Mouse (Mus musculus) ES-E14 (cell line): ENCODE data around the gene Zfp853. TPM values are rescaled to one million over a fixed set of nuclear protein-coding genes. Genes with fewer than 3 reads are reported as not detected.
A peak's percentile ranks its signal among the peaks of the same experiment; 100 is the strongest.

ENCODE experiments used
- DNase-seq: peaks from one replicate; pipeline ENCODE4 v3.0.0-alpha.2; 2013; ENCODE audit warnings: low read depth, low spot score
- H3K27ac ChIP-seq: 2 replicates; pipeline ENCODE4 v1.5.1; 2012; ENCODE audit warnings: low read depth, mild to moderate bottlenecking, low read length, moderate library complexity, mixed read lengths; ENCODE audit not compliant: poor library complexity, insufficient read depth, severe bottlenecking
- H3K36me3 ChIP-seq: 2 replicates; pipeline ENCODE4 v1.6.1; 2012; ENCODE audit warnings: mild to moderate bottlenecking, low read length, moderate library complexity, mixed read lengths; ENCODE audit not compliant: control insufficient read depth, poor library complexity, insufficient read depth, severe bottlenecking
- H3K4me1 ChIP-seq, 2 experiments: fragments of 150-350 bp in 1 of 2; sonication (generic) in 1 of 2; 2 replicates each; pipeline ENCODE4 v1.6.1; 2012; ENCODE audit warnings: low read length in 2 of 2, mild to moderate bottlenecking in 1 of 2, mixed read lengths in 1 of 2; ENCODE audit not compliant: control insufficient read depth in 2 of 2, insufficient read depth in 2 of 2, poor library complexity in 1 of 2
- H3K4me3 ChIP-seq, 2 experiments: fragments of 150-350 bp in 1 of 2; sonication (generic) in 1 of 2; 2 replicates each; pipeline ENCODE4 v1.5.1; 2012; ENCODE audit warnings: low read length in 2 of 2, low read depth in 1 of 2, mild to moderate bottlenecking in 1 of 2, mixed read lengths in 1 of 2; ENCODE audit not compliant: insufficient read depth in 1 of 2, poor library complexity in 1 of 2, severe bottlenecking in 1 of 2
- H3K9ac ChIP-seq: 2 replicates; pipeline ENCODE4 v1.6.1; 2012; ENCODE audit warnings: low read depth, mild to moderate bottlenecking, low read length, mixed read lengths; ENCODE audit not compliant: poor library complexity, insufficient read depth, severe bottlenecking
- H3K9me3 ChIP-seq: fragments of 150-350 bp; sonication (generic); 2 replicates; pipeline ENCODE4 v1.6.1; 2012; ENCODE audit warnings: low read depth, mild to moderate bottlenecking, low read length; ENCODE audit not compliant: control insufficient read depth, insufficient read depth
- CHD2 ChIP-seq: IDR thresholded peaks from 2 replicates; pipeline ENCODE4 v1.6.1; 2014; ENCODE audit warnings: mild to moderate bottlenecking, low read depth, low read length, inconsistent platforms
- HCFC1 ChIP-seq: IDR thresholded peaks from 2 replicates; pipeline ENCODE4 v1.6.1; 2012; ENCODE audit warnings: low read length, inconsistent platforms, borderline replicate concordance; ENCODE audit not compliant: insufficient read depth
- MAFK ChIP-seq: IDR thresholded peaks from 2 replicates; pipeline ENCODE4 v1.6.1; 2014; ENCODE audit warnings: mild to moderate bottlenecking, low read depth, low read length, inconsistent platforms; ENCODE audit not compliant: insufficient read depth
- ZC3H11A ChIP-seq: IDR thresholded peaks from 2 replicates; pipeline ENCODE4 v1.6.1; 2012; ENCODE audit warnings: low read depth, mild to moderate bottlenecking, inconsistent platforms, low read length, borderline replicate concordance
- ZNF384 ChIP-seq: IDR thresholded peaks from 2 replicates; pipeline ENCODE4 v1.6.1; 2012; ENCODE audit warnings: low read depth, low read length, inconsistent platforms
- in situ Hi-C, 2 experiments: fragments of 600-800 bp; cut with MboI; formaldehyde crosslinking; loops; one replicate each; pipeline ENCODE4 v1.15.1; 2025; ENCODE audit warnings: low sequenced_read_pairs in 2 of 2, inconsistent platforms in 1 of 2; ENCODE audit not compliant: unreplicated experiment in 2 of 2
- total RNA-seq: library from RNA; depleted of rRNA; stranded (reverse); fragments of 300-350 nt; gene quantifications from 2 replicates; pipeline ENCODE4 v1.2.3, GENCODE M21; 2012

Zfp853 gene
- total RNA-seq, 1 experiment: 0.67 TPM

- in situ Hi-C loops: no loop called here
- H3K9me3 ChIP-seq: no peaks in the 10 kb centered on the region
- no peak overlapping the region for H3K4me3 ChIP-seq
- no peak overlapping the region for H3K9ac ChIP-seq
- no peak for DNase-seq
- H3K4me1 ChIP-seq: peaks cover 0 to 4% of the 10 kb centered on the region in 2 experiments; a peak in 1 of 4 replicates
- no peak overlapping the region for H3K27ac ChIP-seq
- H3K36me3 ChIP-seq: no peaks in the 10 kb centered on the region
- TF ChIP-seq ZNF384: no peak
- no peak for TF ChIP-seq ZC3H11A
- TF ChIP-seq CHD2: no peak
- TF ChIP-seq HCFC1: no peak
- no peak for TF ChIP-seq MAFK
These were observed 4.1 kb downstream of the Zfp853 start for GRCm38 (mm10) chr5:143289299-143289698.

GRCm38 (mm10) chr5:143288378-143288911 is 5.0 kb downstream of the Zfp853 start:
- no peaks in the 10 kb centered on the region for H3K9me3 ChIP-seq
- H3K4me3 ChIP-seq: peak overlapping the region in 1 of 2 experiments; percentile 62; a peak in 2 of 4 replicates
- H3K36me3 ChIP-seq: no peaks in the 10 kb centered on the region
- DNase-seq: no peak
- TF ChIP-seq ZC3H11A (no peak), HCFC1 (no peak), MAFK (no peak), ZNF384 (no peak), CHD2 (no peak)
- H3K4me1 ChIP-seq: peaks cover 0 to 4% of the 10 kb centered on the region in 2 experiments; a peak in 1 of 4 replicates
- in situ Hi-C loops: no loop called here
- H3K9ac ChIP-seq: no peak overlapping the region
- H3K27ac ChIP-seq: no peak overlapping the region

GRCm38 (mm10) chr5:143287774-143288328 is 5.6 kb downstream of the Zfp853 start:
- TF ChIP-seq HCFC1 (no peak), MAFK (no peak), ZNF384 (no peak), CHD2 (no peak), ZC3H11A (no peak)
- no peak for DNase-seq
- in situ Hi-C loops: no loop called here
- Histone ChIP-seq H3K27ac (no peak overlapping the region), H3K9me3 (no peaks in the 10 kb centered on the region), H3K9ac (peak overlapping the region; percentile 63), H3K36me3 (no peaks in the 10 kb centered on the region), H3K4me1 (peaks cover 0 to 4% of the 10 kb centered on the region in 2 experiments; a peak in 1 of 4 replicates), H3K4me3 (peak overlapping the region; percentile 12 to 62)

GRCm38 (mm10) chr5:143284762-143285161 is 8.7 kb downstream of the Zfp853 start:
- no peak for DNase-seq
- H3K36me3 ChIP-seq: no peaks in the 10 kb centered on the region
- H3K4me3 ChIP-seq: no peak overlapping the region
- H3K4me1 ChIP-seq: peaks cover 0 to 4% of the 10 kb centered on the region in 2 experiments; a peak in 1 of 4 replicates
- no peak overlapping the region for H3K9ac ChIP-seq
- no peak for TF ChIP-seq MAFK
- TF ChIP-seq ZC3H11A: peak; percentile 32; the same call in 1 of the 2 replicates
- TF ChIP-seq HCFC1: no peak
- no peak for TF ChIP-seq CHD2
- no peak for TF ChIP-seq ZNF384
- no peak overlapping the region for H3K27ac ChIP-seq
- in situ Hi-C loops: no loop called here
- H3K9me3 ChIP-seq: no peaks in the 10 kb centered on the region

GRCm38 (mm10) chr5:143279247-143279646 is 14.2 kb downstream of the Zfp853 start:
- Histone ChIP-seq H3K9me3 (no peaks in the 10 kb centered on the region), H3K27ac (no peak overlapping the region), H3K4me3 (no peak overlapping the region), H3K9ac (no peak overlapping the region), H3K4me1 (no peaks in the 10 kb centered on the region; a peak in 1 of 4 replicates), H3K36me3 (no peaks in the 10 kb centered on the region)
- in situ Hi-C loops: no loop called here
- TF ChIP-seq HCFC1: no peak
- TF ChIP-seq MAFK: no peak
- TF ChIP-seq ZNF384: no peak
- no peak for TF ChIP-seq ZC3H11A
- TF ChIP-seq CHD2: no peak
- DNase-seq: no peak
